Mouse (Mus musculus) embryonic facial prominence, embryonic 13.5 days (tissue): ENCODE measurements around the gene Prdm5. TPM values are rescaled to one million over a fixed set of nuclear protein-coding genes. Genes with fewer than 3 reads are reported as not detected.

Experiments used
- ATAC-seq: fragments of 200-750 bp; cut with Nextera tagmentation; 2 replicates; pipeline ENCODE4 v1.8.0; 2017; ENCODE audit warnings: low read depth; ENCODE audit not compliant: insufficient number of reproducible peaks, insufficient read depth, low FRiP score, low TSS enrichment
- H3K27ac ChIP-seq: fragments of 300-500 bp; sonication (generic); 2 replicates; pipeline ENCODE4 v1.5.1; 2015; ENCODE audit warnings: moderate library complexity, mild to moderate bottlenecking, inconsistent platforms
- H3K27me3 ChIP-seq: fragments of 300-500 bp; sonication (generic); 2 replicates; pipeline ENCODE4 v1.6.1; 2015; ENCODE audit warnings: mild to moderate bottlenecking, inconsistent platforms
- H3K36me3 ChIP-seq: fragments of 300-500 bp; sonication (generic); 2 replicates; pipeline ENCODE4 v1.6.1; 2015; ENCODE audit warnings: mild to moderate bottlenecking, inconsistent platforms
- H3K4me1 ChIP-seq: fragments of 300-500 bp; sonication (generic); 2 replicates; pipeline ENCODE4 v1.6.1; 2015; ENCODE audit warnings: inconsistent platforms
- H3K4me2 ChIP-seq: fragments of 300-500 bp; sonication (generic); 2 replicates; pipeline ENCODE4 v1.6.1; 2015; ENCODE audit warnings: moderate library complexity, mild to moderate bottlenecking, inconsistent platforms
- H3K4me3 ChIP-seq: fragments of 300-500 bp; sonication (generic); 2 replicates; pipeline ENCODE4 v1.5.1; 2015; ENCODE audit warnings: mild to moderate bottlenecking, inconsistent platforms
- H3K9ac ChIP-seq: fragments of 300-500 bp; sonication (generic); 2 replicates; pipeline ENCODE4 v1.6.1; 2015; ENCODE audit warnings: mild to moderate bottlenecking, inconsistent platforms
- H3K9me3 ChIP-seq: fragments of 300-500 bp; sonication (generic); 2 replicates; pipeline ENCODE4 v1.6.1; 2016; ENCODE audit warnings: inconsistent platforms
- WGBS: fragments of 180-500 bp; shearing (Covaris S2); methylation state at CpG from one replicate; pipeline ENCODE4 v1.1.7; 2015; ENCODE audit warnings: mixed read lengths; 5-methylcytosine and 5-hydroxymethylcytosine counted together
- polyA plus RNA-seq: library from polyadenylated mRNA; unstranded; fragments of >200 nt; fragmentation: Nextera tagmentation; extraction: Ambion mirVana; gene quantifications from 2 replicates; pipeline ENCODE4 v1.2.1, GENCODE M21; 2015

The Prdm5 gene
- polyA plus RNA-seq, 1 experiment from 2014 or later, result 23.4 TPM

- Histone ChIP-seq H3K36me3 (peaks cover 14% of the 10 kb centered on the region; the same call in 1 of the 2 replicates), H3K9ac (no peak overlapping the region), H3K9me3 (no peaks in the 10 kb centered on the region), H3K27ac (no peak overlapping the region), H3K27me3 (no peaks in the 10 kb centered on the region), H3K4me2 (no peak overlapping the region), H3K4me3 (no peak overlapping the region), H3K4me1 (peaks cover 8% of the 10 kb centered on the region; the same call in 1 of the 2 replicates)
- ATAC-seq, result no peak
- 25% methylated on average over 4 of the region's 4 CpGs for WGBS
These were observed 154.4 kb downstream of the Prdm5 start for GRCm38 (mm10) chr6:65933177-65933576.

GRCm38 (mm10) chr6:65935566-65936281 lies 156.9 kb downstream of the Prdm5 start:
- Histone ChIP-seq H3K4me3 (no peak overlapping the region), H3K9me3 (no peaks in the 10 kb centered on the region), H3K9ac (no peak overlapping the region), H3K27ac (no peak overlapping the region), H3K27me3 (no peaks in the 10 kb centered on the region), H3K4me1 (peaks cover 8% of the 10 kb centered on the region; the same call in 1 of the 2 replicates), H3K36me3 (0 out of 2 replicates have a peak, but pooled peaks cover 11% of the 10 kb centered on the region), H3K4me2 (no peak overlapping the region)
- 80% methylated on average over 7 of the region's 7 CpGs for WGBS
- no peak for ATAC-seq

GRCm38 (mm10) chr6:65950492-65950891 lies 171.7 kb downstream of the Prdm5 start:
- H3K27ac ChIP-seq, result no peak overlapping the region
- WGBS, result 71% methylated on average over 6 of the region's 6 CpGs
- H3K36me3 ChIP-seq, result no peaks in the 10 kb centered on the region

GRCm38 (mm10) chr6:65952309-65952708 lies 173.5 kb downstream of the Prdm5 start, which contains the start of gene 4930544G11Rik:
4930544G11Rik (plus strand) TSS chr6:65952609.
- Histone ChIP-seq H3K9ac (no peak within 1 kb of the TSS), H3K27ac (no peak within 1 kb of the TSS), H3K9me3 (no peaks in the 10 kb centered on the region), H3K27me3 (no peaks in the 10 kb centered on the region), H3K36me3 (no peaks in the 10 kb centered on the region), H3K4me1 (no peaks in the 10 kb centered on the region), H3K4me2 (no peak within 1 kb of the TSS), H3K4me3 (no peak within 1 kb of the TSS)
- WGBS, result 97% methylated on average over 10 of the region's 10 CpGs
- ATAC-seq, result no peak

More at GRCm38 (mm10) chr6:65950492-65950891, 171.7 kb downstream of the Prdm5 start:
- H3K4me1 ChIP-seq, result no peaks in the 10 kb centered on the region
- no peaks in the 10 kb centered on the region for H3K9me3 ChIP-seq
- no peak overlapping the region for H3K9ac ChIP-seq
- H3K4me2 ChIP-seq, result no peak overlapping the region
- no peaks in the 10 kb centered on the region for H3K27me3 ChIP-seq
- no peak overlapping the region for H3K4me3 ChIP-seq
- no peak for ATAC-seq

- Histone ChIP-seq H3K27me3 (no peaks in the 10 kb centered on the region), H3K36me3 (no peaks in the 10 kb centered on the region), H3K9ac (no peak overlapping the region), H3K9me3 (no peaks in the 10 kb centered on the region), H3K4me2 (0 out of 2 replicates have a peak overlapping the region, but pooled peaks have one; percentile 5), H3K4me1 (peaks cover 18% of the 10 kb centered on the region), H3K4me3 (no peak overlapping the region), H3K27ac (peak overlapping the region; percentile 39; the same call in 1 of the 2 replicates)
- ATAC-seq, result no peak
- 35% methylated on average over 6 of the region's 6 CpGs for whole genome bisulfite sequencing
These were observed 190.8 kb downstream of the Prdm5 start for GRCm38 (mm10) chr6:65969386-65970111.

- H3K4me2 ChIP-seq, result peak overlapping the region; percentile 28; the same call in 1 of the 2 replicates
- no peak overlapping the region for H3K9ac ChIP-seq
- ATAC-seq, result no peak
- no peak overlapping the region for H3K4me3 ChIP-seq
- H3K27ac ChIP-seq, result no peak overlapping the region
- H3K9me3 ChIP-seq, result no peaks in the 10 kb centered on the region
- H3K4me1 ChIP-seq, result peaks cover 18% of the 10 kb centered on the region
- no peaks in the 10 kb centered on the region for H3K36me3 ChIP-seq
- no peaks in the 10 kb centered on the region for H3K27me3 ChIP-seq
- 45% methylated on average over 9 of the region's 9 CpGs for WGBS
These were observed 191.6 kb downstream of the Prdm5 start for GRCm38 (mm10) chr6:65970410-65970809.

Other genes starting within 250 kb of the Prdm5 start
- 9.6 and 14.3 TPM in 2 replicates for gene Ndnf, start 107.4 kb upstream of the Prdm5 start, polyA plus RNA-seq
- not detected in 2 replicates for gene 4930544G11Rik, start 173.6 kb downstream of the Prdm5 start, polyA plus RNA-seq